Mouse (Mus musculus) kidney, embryonic 14.5 days (tissue): ENCODE data around the gene Qrfpr. TPM values are rescaled to one million over a fixed set of nuclear protein-coding genes. Genes with fewer than 3 reads are reported as not detected.

Source experiments
- polyA plus RNA-seq: library from polyadenylated mRNA; unstranded; fragments of >200 nt; fragmentation: Nextera tagmentation; extraction: Ambion mirVana; gene quantifications from 2 replicates; pipeline ENCODE4 v1.2.1, GENCODE M21; 2014

The Qrfpr gene
- polyA plus RNA-seq, 1 experiment from 2014 or later = not detected

Other genes with a start within 250 kb of the Qrfpr start
- 25.1 and 41.4 TPM in 2 replicates for gene Mccc1, start 221.6 kb downstream of the Qrfpr start, polyA plus RNA-seq
- gene Ccdc144b, start 168.8 kb downstream of the Qrfpr start, polyA plus RNA-seq = not detected in 2 replicates
- gene Acad9, start 156.3 kb downstream of the Qrfpr start, polyA plus RNA-seq = 73.1 and 85.4 TPM in 2 replicates
- 7.0 and 11.8 TPM in 2 replicates for gene D3Ertd254e, start 71.3 kb downstream of the Qrfpr start, polyA plus RNA-seq